Mouse (Mus musculus) regulatory T cell (primary cell): ENCODE results near the gene Vps41.

Source experiments
- in situ Hi-C: fragments of 300-600 bp; cut with MboI, MseI; formaldehyde crosslinking; loops from one replicate; pipeline ENCODE4 v1.15.1; 2025; ENCODE audit warnings: high pct_unique_total_duplicates

The Vps41 gene

GRCm38 (mm10) chr13:18868030-18868490 is 151.0 kb downstream of the Vps41 start:
- in situ Hi-C loops: no loop called here

GRCm38 (mm10) chr13:18868825-18869224 is 151.7 kb downstream of the Vps41 start:
- in situ Hi-C loops: no loop called here

- in situ Hi-C loops: no loop called here
These were observed 158.2 kb downstream of the Vps41 start for GRCm38 (mm10) chr13:18875321-18875720.

GRCm38 (mm10) chr13:18892910-18893309 is 175.8 kb downstream of the Vps41 start:
- in situ Hi-C loops: no loop called here

GRCm38 (mm10) chr13:18896789-18897188 is 179.7 kb downstream of the Vps41 start:
- in situ Hi-C loops: no loop called here

- in situ Hi-C loops: no loop called here
These were observed 186.5 kb downstream of the Vps41 start for GRCm38 (mm10) chr13:18903623-18904022.

- in situ Hi-C loops: no loop called here
These were observed 197.7 kb downstream of the Vps41 start for GRCm38 (mm10) chr13:18914774-18915173.
